Mouse (Mus musculus) heart, embryonic 13.5 days (tissue): ENCODE data around the gene Hoxa11. TPM values are rescaled to one million over a fixed set of nuclear protein-coding genes. Genes with fewer than 3 reads are reported as not detected.
A peak's percentile ranks its signal among the peaks of the same experiment; 100 is the strongest.

Experiments
- ATAC-seq: fragments of 200-750 bp; cut with Nextera tagmentation; 2 replicates; pipeline ENCODE4 v1.8.0; 2017; ENCODE audit warnings: moderate TSS enrichment; ENCODE audit not compliant: insufficient number of reproducible peaks, low FRiP score, low TSS enrichment; ENCODE audit errors: extremely low read depth
- H3K27ac ChIP-seq: fragments of 300-500 bp; sonication (generic); replicated peaks from 2 replicates; pipeline ENCODE4 v1.5.1; 2015; ENCODE audit warnings: moderate library complexity, mild to moderate bottlenecking, inconsistent platforms
- H3K27me3 ChIP-seq: fragments of 300-500 bp; sonication (generic); replicated peaks from 2 replicates; pipeline ENCODE4 v1.6.1; 2015; ENCODE audit warnings: mild to moderate bottlenecking, inconsistent platforms
- H3K36me3 ChIP-seq: fragments of 300-500 bp; sonication (generic); 2 replicates; pipeline ENCODE4 v1.6.1; 2015; ENCODE audit warnings: mild to moderate bottlenecking, inconsistent platforms
- H3K4me1 ChIP-seq: fragments of 300-500 bp; sonication (generic); 2 replicates; pipeline ENCODE4 v1.6.1; 2015; ENCODE audit warnings: inconsistent platforms
- H3K4me2 ChIP-seq: fragments of 300-500 bp; sonication (generic); 2 replicates; pipeline ENCODE4 v1.6.1; 2015; ENCODE audit warnings: inconsistent platforms, mild to moderate bottlenecking, moderate library complexity
- H3K4me3 ChIP-seq: fragments of 300-500 bp; sonication (generic); 2 replicates; pipeline ENCODE4 v1.5.1; 2015; ENCODE audit warnings: moderate library complexity, mild to moderate bottlenecking, inconsistent platforms
- H3K9ac ChIP-seq: fragments of 300-500 bp; sonication (generic); 2 replicates; pipeline ENCODE4 v1.6.1; 2015; ENCODE audit warnings: inconsistent platforms, mild to moderate bottlenecking, moderate library complexity
- H3K9me3 ChIP-seq: fragments of 300-500 bp; sonication (generic); 2 replicates; pipeline ENCODE4 v1.6.1; 2016; ENCODE audit warnings: inconsistent platforms
- WGBS: fragments of 180-500 bp; shearing (Covaris S2); methylation state at CpG from one replicate; pipeline ENCODE4 v1.1.7; 2015; ENCODE audit warnings: mixed read lengths; 5-methylcytosine and 5-hydroxymethylcytosine counted together
- polyA plus RNA-seq: library from polyadenylated mRNA; unstranded; fragments of >200 nt; fragmentation: Nextera tagmentation; extraction: Ambion mirVana; gene quantifications from 2 replicates; pipeline ENCODE4 v1.2.1, GENCODE M21; 2015

Hoxa11 gene
- polyA plus RNA-seq, 1 experiment from 2014 or later, result not detected

DNA sequence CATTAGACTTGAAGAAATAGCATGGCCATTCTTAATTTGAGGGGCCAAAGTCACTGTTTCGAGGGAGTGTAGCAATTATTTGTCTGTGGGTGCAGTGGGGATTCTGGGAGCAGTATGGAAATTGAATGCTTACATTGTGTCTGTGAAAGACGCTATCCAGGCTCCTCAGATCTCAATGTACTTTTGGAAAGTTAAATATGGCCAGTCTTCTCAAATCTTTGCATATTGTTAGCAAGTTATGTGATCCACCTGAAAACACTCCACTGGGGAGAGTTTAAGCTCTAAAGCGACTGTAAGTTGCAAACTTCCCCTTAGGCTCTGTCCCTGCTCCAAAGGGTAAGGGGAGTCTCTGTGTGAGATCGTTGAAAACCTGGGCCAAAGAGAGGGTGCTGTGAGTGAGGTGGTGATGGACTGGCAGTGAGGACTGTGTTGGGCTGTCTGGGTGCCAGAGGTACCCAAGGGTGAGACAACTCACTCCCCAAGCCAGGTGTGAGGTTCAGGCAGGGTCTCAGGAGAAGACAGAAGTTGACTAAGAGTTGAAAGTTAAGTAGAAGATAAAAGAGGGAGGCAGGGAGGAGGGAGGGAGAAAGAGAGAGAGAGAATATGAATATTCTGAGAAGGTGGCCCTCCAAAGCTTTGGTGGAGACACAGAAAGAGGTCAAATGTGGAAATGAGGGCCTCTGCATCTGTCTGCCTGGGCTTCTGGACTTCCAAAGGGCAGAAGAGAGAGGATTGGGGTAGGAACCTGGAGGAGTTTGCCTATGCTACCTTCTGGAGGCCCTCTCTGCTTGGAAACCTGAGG, 38.5 kb downstream of the Hoxa11 start:
- no peaks in the 10 kb centered on the region for H3K36me3 ChIP-seq
- H3K9ac ChIP-seq, result no peak overlapping the region
- H3K27me3 ChIP-seq, result peaks cover 100% of the 10 kb centered on the region
- H3K27ac ChIP-seq, result no peak overlapping the region
- ATAC-seq, result no peak
- no peaks in the 10 kb centered on the region for H3K9me3 ChIP-seq
- H3K4me2 ChIP-seq, result no peak overlapping the region
- WGBS, result 4% methylated on average over 4 of the region's 4 CpGs
- peaks cover 35% of the 10 kb centered on the region for H3K4me1 ChIP-seq
- no peak overlapping the region for H3K4me3 ChIP-seq

DNA sequence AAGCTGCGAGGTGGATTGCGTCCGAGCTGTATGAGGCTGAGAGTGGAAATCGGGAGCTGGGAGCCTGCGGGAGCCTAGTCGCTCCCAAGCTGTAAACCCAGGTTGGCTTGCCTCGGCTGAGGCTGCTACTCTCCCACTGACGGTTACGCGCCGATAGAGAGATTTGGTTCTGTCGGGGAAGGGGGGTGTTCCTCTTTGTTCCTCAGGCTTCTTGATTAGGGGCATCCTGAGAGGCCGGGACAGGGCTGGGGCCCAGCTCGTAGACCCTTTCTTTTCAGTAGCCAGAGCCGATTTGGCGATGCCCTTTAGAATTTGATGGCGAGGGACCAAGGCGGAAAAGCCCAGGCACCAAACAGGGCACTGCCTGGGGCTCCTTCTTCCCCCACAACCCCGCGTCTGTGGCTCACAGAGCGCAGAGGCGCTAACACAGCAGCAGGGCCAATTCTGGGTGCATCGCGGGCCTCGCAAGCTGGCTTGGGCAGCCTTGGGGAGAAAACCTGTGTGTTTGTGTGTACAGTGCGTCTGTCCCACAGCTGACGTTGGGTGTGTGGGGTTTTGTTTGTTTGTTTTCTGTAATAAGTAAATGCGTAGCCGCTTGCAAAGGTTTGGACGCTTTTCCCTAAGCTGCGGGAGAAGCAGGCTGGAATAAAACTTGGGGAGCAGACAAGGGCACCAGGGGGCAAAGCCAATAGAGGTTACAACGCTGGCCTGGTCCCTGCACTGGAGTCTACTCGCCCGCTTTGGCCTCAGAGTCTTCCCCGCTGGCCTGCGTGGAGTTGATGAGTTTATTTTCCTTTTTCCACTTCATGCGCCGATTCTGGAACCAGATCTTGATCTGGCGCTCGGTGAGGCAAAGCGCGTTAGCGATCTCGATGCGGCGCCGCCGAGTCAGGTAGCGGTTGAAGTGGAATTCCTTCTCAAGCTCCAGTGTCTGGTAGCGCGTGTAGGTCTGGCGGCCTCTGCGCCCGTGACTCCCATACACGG, 39.7 kb downstream of the Hoxa11 start:
- no peak overlapping the region for H3K27ac ChIP-seq

DNA sequence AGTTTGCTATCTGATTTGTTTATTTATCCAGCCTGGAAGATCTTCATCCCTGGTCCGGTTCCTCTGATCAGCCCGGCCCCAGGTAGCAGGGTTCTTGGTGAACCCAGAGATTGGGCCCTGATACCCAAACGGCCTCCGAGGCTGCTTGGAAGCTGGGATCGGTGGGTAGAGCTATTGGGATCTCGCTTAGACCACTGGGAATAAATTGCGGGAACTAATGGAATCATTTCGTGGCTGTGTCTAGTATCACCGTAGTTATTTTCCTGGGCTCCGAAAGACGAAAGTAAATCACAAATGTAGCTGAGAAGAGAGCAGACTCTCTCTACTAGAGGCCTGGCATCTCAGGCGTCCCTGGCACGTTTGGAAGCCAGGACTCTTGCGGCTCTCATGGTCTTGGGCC, 40.4 kb downstream of the Hoxa11 start:
- peaks cover 27% of the 10 kb centered on the region for H3K4me1 ChIP-seq
- peak overlapping the region; percentile 56; the same call in 1 of the 2 replicates for H3K4me3 ChIP-seq
- H3K4me2 ChIP-seq, result peak overlapping the region; percentile 16
- no peaks in the 10 kb centered on the region for H3K36me3 ChIP-seq
- H3K27ac ChIP-seq, result no peak overlapping the region
- H3K9me3 ChIP-seq, result no peaks in the 10 kb centered on the region
- H3K27me3 ChIP-seq, result peaks cover 100% of the 10 kb centered on the region
- no peak overlapping the region for H3K9ac ChIP-seq
- ATAC-seq, result no peak
- 5% methylated on average over 14 of the region's 14 CpGs for WGBS

More for the DNA sequence above, 39.7 kb downstream of the Hoxa11 start:
- no peak for ATAC-seq
- H3K36me3 ChIP-seq, result no peaks in the 10 kb centered on the region
- H3K4me1 ChIP-seq, result peaks cover 27% of the 10 kb centered on the region
- 0 out of 2 replicates have a peak overlapping the region, but pooled peaks have one; percentile 56 for H3K4me3 ChIP-seq
- no peaks in the 10 kb centered on the region for H3K9me3 ChIP-seq
- H3K9ac ChIP-seq, result no peak overlapping the region
- H3K4me2 ChIP-seq, result peak overlapping the region; percentile 16
- 3% methylated on average over 55 of the region's 55 CpGs for WGBS
- peaks cover 100% of the 10 kb centered on the region for H3K27me3 ChIP-seq

DNA sequence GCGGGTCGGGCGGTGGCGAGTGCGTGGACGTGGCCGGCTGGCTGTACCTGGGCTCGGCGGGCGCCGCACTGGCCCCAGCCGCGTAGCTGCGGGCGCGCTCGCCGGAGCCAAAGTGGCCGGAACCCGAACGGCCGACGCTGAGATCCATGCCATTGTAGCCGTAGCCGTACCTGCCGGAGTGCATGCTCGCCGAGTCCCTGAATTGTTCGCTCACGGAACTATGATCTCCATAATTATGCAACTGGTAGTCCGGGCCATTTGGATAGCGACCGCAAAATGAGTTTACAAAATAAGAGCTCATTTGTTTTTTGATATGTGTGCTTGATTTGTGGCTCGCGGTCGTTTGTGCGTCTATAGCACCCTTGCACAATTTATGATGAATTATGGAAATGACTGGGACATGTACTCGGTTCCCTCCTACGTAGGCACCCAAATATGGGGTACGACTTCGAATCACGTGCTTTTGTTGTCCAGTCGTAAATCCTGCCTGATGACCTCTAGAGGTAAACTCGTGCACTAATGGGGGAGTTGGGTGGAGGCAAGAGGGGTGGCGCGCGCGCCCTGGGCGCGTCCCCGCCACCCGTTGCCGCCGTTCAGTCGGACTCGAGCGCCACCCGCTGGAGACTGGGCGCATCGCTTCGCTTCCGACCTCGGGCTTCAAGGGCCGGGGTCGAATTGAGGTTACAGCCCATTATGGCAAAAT, 41.4 kb downstream of the Hoxa11 start, which contains the start of gene Hoxa5:
Gene Hoxa5, minus strand, starts transcription at position 538 of the 703 bp plus-strand sequence.
- H3K27me3 ChIP-seq, result peaks cover 100% of the 10 kb centered on the region
- peak within 1 kb of the TSS; percentile 56 for H3K4me3 ChIP-seq
- peak within 1 kb of the TSS; percentile 13; the same call in 1 of the 2 replicates for H3K27ac ChIP-seq
- ATAC-seq, result no peak
- peak within 1 kb of the TSS; percentile 80 for H3K9ac ChIP-seq
- H3K36me3 ChIP-seq, result no peaks in the 10 kb centered on the region
- WGBS, result under 1% methylated on average over 65 of the region's 65 CpGs
- H3K4me2 ChIP-seq, result peak within 1 kb of the TSS; percentile 67
- H3K4me1 ChIP-seq, result peaks cover 27% of the 10 kb centered on the region
- no peaks in the 10 kb centered on the region for H3K9me3 ChIP-seq

DNA sequence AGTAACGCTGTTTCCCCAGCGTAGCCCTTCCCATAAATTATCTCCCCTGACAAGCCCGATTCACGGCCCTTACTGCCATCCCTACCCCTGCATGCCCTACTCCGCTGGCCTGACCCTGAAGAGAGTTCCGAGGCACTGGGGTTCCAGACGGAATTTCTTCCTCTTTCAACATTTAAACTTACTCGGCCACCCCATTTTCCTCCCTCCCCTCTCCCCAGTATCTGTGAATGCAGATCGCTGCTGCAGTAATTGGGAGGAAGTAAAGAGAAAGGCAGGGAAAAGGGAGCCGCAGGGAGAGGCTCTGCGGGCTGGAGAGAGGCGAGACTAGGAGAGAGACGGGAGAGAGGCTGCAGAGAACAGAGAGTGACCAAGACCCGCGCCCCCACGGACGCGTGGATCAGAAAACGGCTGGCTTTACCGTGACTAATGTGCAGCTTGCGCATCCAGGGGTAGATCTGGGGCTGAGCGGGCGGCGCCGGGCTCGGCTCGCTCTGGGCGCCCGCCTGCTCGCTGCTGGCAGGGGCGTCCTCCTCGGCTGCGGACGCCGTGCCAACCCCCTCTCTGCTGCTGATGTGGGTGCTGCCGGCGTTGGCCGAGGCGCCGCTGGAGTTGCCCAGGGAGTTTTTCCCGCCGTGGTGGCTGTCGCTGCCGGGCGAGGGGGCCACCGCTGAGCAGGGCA, 42.1 kb downstream of the Hoxa11 start:
- no peak for ATAC-seq
- Histone ChIP-seq H3K27me3 (peaks cover 100% of the 10 kb centered on the region), H3K4me1 (peaks cover 24% of the 10 kb centered on the region), H3K27ac (peak overlapping the region; percentile 13; the same call in 1 of the 2 replicates), H3K4me2 (peak overlapping the region; percentile 67), H3K9me3 (no peaks in the 10 kb centered on the region), H3K4me3 (peak overlapping the region; percentile 56), H3K9ac (peak overlapping the region; percentile 80), H3K36me3 (no peaks in the 10 kb centered on the region)
- under 1% methylated on average over 46 of the region's 46 CpGs for whole genome bisulfite sequencing

DNA sequence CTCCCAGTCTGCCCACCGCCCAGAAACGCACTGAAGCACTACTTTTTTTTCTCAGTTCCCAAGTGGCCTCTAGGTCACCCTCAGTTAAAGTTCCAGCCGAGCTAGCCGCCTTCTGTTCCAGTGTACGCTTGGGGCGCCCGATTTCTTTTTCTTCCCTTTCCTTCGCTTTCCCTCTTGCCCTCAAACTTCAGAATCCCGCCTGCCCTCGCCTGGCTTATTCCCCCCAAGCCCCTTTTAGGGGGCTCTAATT, 42.6 kb downstream of the Hoxa11 start:
- Histone ChIP-seq H3K9ac (peak overlapping the region; percentile 80), H3K36me3 (no peaks in the 10 kb centered on the region), H3K4me3 (peak overlapping the region; percentile 56), H3K4me2 (peak overlapping the region; percentile 67), H3K4me1 (peaks cover 19% of the 10 kb centered on the region), H3K27me3 (peaks cover 100% of the 10 kb centered on the region), H3K27ac (peak overlapping the region; percentile 13; the same call in 1 of the 2 replicates), H3K9me3 (no peaks in the 10 kb centered on the region)
- WGBS, result 2% methylated on average over 10 of the region's 10 CpGs
- no peak for ATAC-seq

DNA sequence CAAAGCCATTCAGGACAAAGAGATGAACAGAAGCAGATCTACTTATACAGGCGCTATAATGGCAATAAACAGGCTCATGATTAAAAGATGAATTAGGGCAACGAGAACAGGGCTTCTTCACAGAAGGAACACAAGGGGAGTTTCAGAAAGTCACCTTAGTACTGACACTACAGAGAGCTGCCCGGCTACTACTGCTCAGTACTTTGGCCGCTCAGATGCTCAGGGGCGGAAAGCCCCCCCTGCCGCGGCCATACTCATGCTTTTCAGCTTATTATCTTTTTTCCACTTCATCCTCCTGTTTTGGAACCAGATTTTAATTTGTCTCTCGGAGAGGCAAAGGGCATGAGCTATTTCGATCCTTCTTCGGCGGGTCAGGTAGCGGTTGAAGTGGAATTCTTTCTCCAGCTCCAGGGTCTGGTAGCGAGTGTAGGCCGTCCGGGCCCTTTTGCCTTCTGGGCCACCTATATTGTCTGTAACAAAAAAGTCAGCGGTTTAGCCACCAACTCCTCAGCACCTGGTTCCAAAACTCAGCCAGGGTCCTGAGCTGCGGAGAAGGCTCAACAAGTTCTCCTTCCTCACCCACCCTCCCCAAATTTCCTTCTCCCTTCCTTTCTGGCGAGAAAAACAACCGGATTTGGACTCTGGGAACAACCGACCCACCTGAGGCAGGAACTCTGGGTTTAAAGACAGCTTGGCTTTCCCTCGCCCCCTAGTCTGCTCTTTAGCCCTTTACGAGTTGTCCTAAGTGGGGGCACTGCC, 43.1 kb downstream of the Hoxa11 start:
- H3K9me3 ChIP-seq, result no peaks in the 10 kb centered on the region

DNA sequence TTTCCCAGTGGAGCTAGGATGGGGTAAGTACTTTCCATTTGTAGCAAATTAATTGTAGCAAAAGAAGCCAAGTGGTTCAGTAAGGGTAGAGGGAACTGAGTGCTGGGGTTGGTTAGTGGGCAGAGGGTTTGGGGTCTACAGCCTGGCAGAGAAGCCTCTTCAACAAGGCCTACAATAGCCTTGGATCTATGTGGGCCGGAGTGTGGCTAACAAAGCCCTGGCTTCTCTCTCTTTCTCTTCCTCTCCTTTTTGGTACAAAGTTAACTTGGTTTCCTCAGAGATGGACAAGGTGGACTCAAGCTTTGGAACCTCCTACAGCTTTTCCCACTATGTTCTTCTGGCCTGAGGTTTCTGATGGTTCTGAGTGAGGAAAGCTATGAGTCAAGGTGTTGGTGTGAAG, 44.3 kb downstream of the Hoxa11 start:
- no peak for ATAC-seq
- Histone ChIP-seq H3K9ac (0 out of 2 replicates have a peak overlapping the region, but pooled peaks have one; percentile 15), H3K27ac (no peak overlapping the region), H3K4me2 (peak overlapping the region; percentile 19), H3K4me3 (no peak overlapping the region), H3K9me3 (no peaks in the 10 kb centered on the region), H3K4me1 (peaks cover 24% of the 10 kb centered on the region), H3K36me3 (no peaks in the 10 kb centered on the region), H3K27me3 (peaks cover 100% of the 10 kb centered on the region)
- 44% methylated on average over 1 of the region's 1 CpGs for WGBS

More for the DNA sequence above, 43.1 kb downstream of the Hoxa11 start:
- Histone ChIP-seq H3K9ac (peak overlapping the region; percentile 80), H3K4me3 (peak overlapping the region; percentile 56), H3K36me3 (no peaks in the 10 kb centered on the region), H3K27ac (no peak overlapping the region), H3K27me3 (peaks cover 100% of the 10 kb centered on the region), H3K4me1 (peaks cover 19% of the 10 kb centered on the region), H3K4me2 (peak overlapping the region; percentile 67)
- no peak for ATAC-seq
- 4% methylated on average over 22 of the region's 22 CpGs for WGBS

DNA sequence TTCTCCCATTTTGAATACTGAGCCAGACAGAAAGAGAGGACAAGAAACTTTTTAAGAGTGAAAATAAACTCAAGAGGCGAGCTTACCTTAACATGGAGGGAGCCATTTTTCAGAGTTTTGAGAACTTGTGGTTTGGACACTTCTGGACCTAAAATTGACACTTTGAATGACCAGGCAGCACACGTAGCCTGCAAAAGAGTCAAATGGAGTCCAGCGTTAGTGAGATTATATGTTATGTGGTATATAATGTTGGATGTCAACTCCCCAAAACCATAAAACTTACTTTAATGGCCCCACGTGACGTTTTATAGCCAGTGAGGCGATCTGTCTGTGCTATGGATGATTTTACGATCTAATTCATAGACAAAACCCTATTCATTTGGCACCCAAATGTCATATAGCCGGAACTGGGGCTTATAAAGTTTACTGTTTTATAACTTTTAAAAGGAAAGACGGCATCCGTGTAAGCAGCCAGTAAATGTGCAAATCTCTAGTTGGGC, 44.8 kb downstream of the Hoxa11 start:
- Histone ChIP-seq H3K36me3 (no peaks in the 10 kb centered on the region), H3K27me3 (peaks cover 100% of the 10 kb centered on the region), H3K4me3 (peak overlapping the region; percentile 13; the same call in 1 of the 2 replicates), H3K4me2 (peak overlapping the region; percentile 19), H3K27ac (no peak overlapping the region), H3K4me1 (peaks cover 24% of the 10 kb centered on the region), H3K9ac (peak overlapping the region; percentile 34; the same call in 1 of the 2 replicates), H3K9me3 (no peaks in the 10 kb centered on the region)
- ATAC-seq, result no peak
- 17% methylated on average over 10 of the region's 10 CpGs for WGBS
